ENCODE assay signal across 8 mouse cellular contexts in genomic region chr19:33391651-33392382, GRCm38 (mm10). TPM values are rescaled to one million over a fixed set of nuclear protein-coding genes. Genes with fewer than 3 reads are reported as not detected.
DNase-seq lines count a peak whose midpoint lies in the region; ATAC-seq lines count a peak whose summit lies in the region.

Gene Rnls (minus strand): TSS chr19:33392295.

- 0 out of 2 replicates have a peak, but pooled peaks cover 5% of the 10 kb centered on the region for H3K9me3 ChIP-seq in hindbrain, embryonic 15.5 days

- peak within 1 kb of the TSS; percentile 70 for H3K9ac ChIP-seq in hindbrain, embryonic 15.5 days

- peak; percentile 85 for DNase-seq in gastrocnemius, adult 18-20 months (ENCODE audit: low spot score)
- peak; percentile 78 to 82 for DNase-seq in layer of hippocampus, postnatal 36 days
- DNase-seq in lung, postnatal 25 days (ENCODE audit: low spot score), result peak; percentile 91
- peak; percentile 79 for DNase-seq in retina, adult 2 months (ENCODE audit: low read depth, low spot score)
- peak; percentile 65 for DNase-seq in thymus, postnatal 25 days

- peak within 1 kb of the TSS; percentile 68 for H3K4me3 ChIP-seq in hindbrain, embryonic 15.5 days

- H3K36me3 ChIP-seq in hindbrain, embryonic 15.5 days, result no peaks in the 10 kb centered on the region; the same call in 1 of the 2 replicates

- H3K4me2 ChIP-seq in hindbrain, embryonic 15.5 days, result peak within 1 kb of the TSS; percentile 80

- no peaks in the 10 kb centered on the region for H3K4me1 ChIP-seq in hindbrain, embryonic 15.5 days (replicated peaks)

- WGBS in hindbrain, embryonic 15.5 days, result 1% methylated on average over 48 of the region's 48 CpGs

- no peaks in the 10 kb centered on the region for H3K27me3 ChIP-seq in hindbrain, embryonic 15.5 days

- ATAC-seq in activated CD4-positive, CD25-positive, alpha-beta regulatory T cell, adult 4 months, result peak; percentile 88
- ATAC-seq in common myeloid progenitor, adult 5-6 weeks (replicated peaks; ENCODE audit: low read depth, poor library complexity, severe bottlenecking), result peak; percentile 95
- peak; percentile 99 for ATAC-seq in hindbrain, embryonic 15.5 days (ENCODE audit: low FRiP score, low read depth)

- H3K27ac ChIP-seq in hindbrain, embryonic 15.5 days (replicated peaks), result peak within 1 kb of the TSS; percentile 93

RNA-seq across cellular contexts. Expression of gene Rnls, which starts in this region (rescaled TPM):
- 1 to 10 TPM; 3.5 to 5.8 TPM for polyA plus RNA-seq in activated CD4-positive, CD25-positive, alpha-beta regulatory T cell, adult 4 months (2017; shearing (Covaris generic))
- 0.15 and 1.9 TPM in 2 replicates for total RNA-seq in common myeloid progenitor, adult 5-6 weeks (2017)
- 10 to 100 TPM in 1 of 2 experiments, 1 to 10 TPM in 1; 9.1 to 10.7 TPM for total RNA-seq in gastrocnemius, adult 18-20 months (2021)
- polyA plus RNA-seq in hindbrain, embryonic 15.5 days (2015; fragmentation: Nextera tagmentation; extraction: Ambion mirVana), result 8.8 and 9.7 TPM in 2 replicates
- 1 to 10 TPM; 1.5 TPM for total RNA-seq in layer of hippocampus, postnatal 36 days (2021)

Comparison
In these comparisons a context has a peak if more than half of its experiments do, and no peak if none do; other contexts are left out.
1. Peak in every context shown above with its lines: DNase-seq, ATAC-seq, H3K4me3 ChIP-seq and H3K27ac ChIP-seq.